Mouse (Mus musculus) limb, embryonic 10.5 days (tissue): ENCODE results near the gene Rbbp8nl. TPM values are rescaled to one million over a fixed set of nuclear protein-coding genes. Genes with fewer than 3 reads are reported as not detected.

Experiments
- DNase-seq: peaks from one replicate; pipeline ENCODE4 v3.0.0-alpha.2; 2017; ENCODE audit warnings: low spot score
- H3K27ac ChIP-seq: fragments of 300-500 bp; sonication (generic); 2 replicates; pipeline ENCODE4 v1.5.1; 2016; ENCODE audit warnings: mild to moderate bottlenecking
- H3K27me3 ChIP-seq: fragments of 300-500 bp; sonication (generic); 2 replicates; pipeline ENCODE4 v1.6.1; 2016; ENCODE audit warnings: low read depth, mild to moderate bottlenecking; ENCODE audit not compliant: poor library complexity, severe bottlenecking
- H3K36me3 ChIP-seq: fragments of 300-500 bp; sonication (generic); 2 replicates; pipeline ENCODE4 v1.6.1; 2016; ENCODE audit warnings: mild to moderate bottlenecking, moderate library complexity
- H3K4me1 ChIP-seq: fragments of 300-500 bp; sonication (generic); 2 replicates; pipeline ENCODE4 v1.6.1; 2016
- H3K4me3 ChIP-seq: fragments of 300-500 bp; sonication (generic); 2 replicates; pipeline ENCODE4 v1.5.1; 2016; ENCODE audit warnings: mild to moderate bottlenecking, moderate library complexity
- H3K9me3 ChIP-seq: fragments of 300-500 bp; sonication (generic); replicated peaks from 2 replicates; pipeline ENCODE4 v1.6.1; 2016; ENCODE audit warnings: mild to moderate bottlenecking
- WGBS: fragments of 180-500 bp; shearing (Covaris S2); methylation state at CpG from one replicate; pipeline ENCODE4 v1.1.7; 2016; 5-methylcytosine and 5-hydroxymethylcytosine counted together
- microRNA-seq: library from miRNA; unstranded; fragments of <30 nt; microRNA quantifications from one replicate; pipeline ENCODE4, GENCODE M21; 2017
- polyA plus RNA-seq: library from polyadenylated mRNA; unstranded; fragments of >200 nt; fragmentation: Nextera tagmentation; extraction: Ambion mirVana; gene quantifications from 2 replicates; pipeline ENCODE4 v1.2.1, GENCODE M21; 2016

The Rbbp8nl gene
- polyA plus RNA-seq, 1 experiment from 2014 or later = 0.78 TPM

- Histone ChIP-seq H3K27ac (no peak overlapping the region), H3K27me3 (peaks cover 18% of the 10 kb centered on the region), H3K36me3 (no peaks in the 10 kb centered on the region), H3K4me3 (no peak overlapping the region), H3K4me1 (peaks cover 60% of the 10 kb centered on the region), H3K9me3 (no peaks in the 10 kb centered on the region)
- DNase-seq = no peak
- 59% methylated on average over 4 of the region's 4 CpGs for WGBS
Measured at GRCm38 (mm10) chr2:180230482-180230881, 59.2 kb downstream of the Rbbp8nl start.

GRCm38 (mm10) chr2:180229129-180229528 lies 60.5 kb downstream of the Rbbp8nl start:
- no peaks in the 10 kb centered on the region for H3K9me3 ChIP-seq
- H3K4me1 ChIP-seq = peaks cover 60% of the 10 kb centered on the region
- 69% methylated on average over 3 of the region's 3 CpGs for WGBS
- H3K36me3 ChIP-seq = no peaks in the 10 kb centered on the region
- no peak overlapping the region for H3K4me3 ChIP-seq
- peaks cover 31% of the 10 kb centered on the region for H3K27me3 ChIP-seq
- no peak for DNase-seq
- no peak overlapping the region for H3K27ac ChIP-seq

GRCm38 (mm10) chr2:180228592-180228991 lies 61.1 kb downstream of the Rbbp8nl start:
- 51% methylated on average over 7 of the region's 7 CpGs for WGBS
- Histone ChIP-seq H3K4me3 (no peak overlapping the region), H3K27ac (peak overlapping the region; percentile 71; the same call in 1 of the 2 replicates), H3K36me3 (no peaks in the 10 kb centered on the region), H3K4me1 (peaks cover 60% of the 10 kb centered on the region), H3K27me3 (peaks cover 37% of the 10 kb centered on the region), H3K9me3 (no peaks in the 10 kb centered on the region)
- DNase-seq = no peak

GRCm38 (mm10) chr2:180228060-180228458 lies 61.6 kb downstream of the Rbbp8nl start:
- no peaks in the 10 kb centered on the region for H3K9me3 ChIP-seq
- no peaks in the 10 kb centered on the region for H3K36me3 ChIP-seq
- peaks cover 42% of the 10 kb centered on the region for H3K27me3 ChIP-seq
- peaks cover 65% of the 10 kb centered on the region for H3K4me1 ChIP-seq
- H3K27ac ChIP-seq = peak overlapping the region; percentile 71
- 53% methylated on average over 6 of the region's 6 CpGs for WGBS
- peak overlapping the region; percentile 41; the same call in 1 of the 2 replicates for H3K4me3 ChIP-seq
- no peak for DNase-seq

Small RNA genes within 50 kb of the gene (microRNA-seq; reads per million reads assigned to microRNA genes)
- 1.2 reads per million for gene Mir3091

Other genes starting within 250 kb of the Rbbp8nl start
- gene Psma7, start 247.4 kb downstream of the Rbbp8nl start, polyA plus RNA-seq = 868 and 947 TPM in 2 replicates
- gene Ss18l1, start 247.4 kb downstream of the Rbbp8nl start, polyA plus RNA-seq = 5.8 and 7.4 TPM in 2 replicates
- 32.1 and 33.1 TPM in 2 replicates for gene Mtg2, start 219.3 kb downstream of the Rbbp8nl start, polyA plus RNA-seq
- gene Hrh3, start 185.4 kb downstream of the Rbbp8nl start, polyA plus RNA-seq = not detected in 2 replicates
- gene Osbpl2, start 170.6 kb downstream of the Rbbp8nl start, polyA plus RNA-seq = 18.5 and 25.6 TPM in 2 replicates
- gene Adrm1, start 118.4 kb downstream of the Rbbp8nl start, polyA plus RNA-seq = 264 and 295 TPM in 2 replicates
- 18.1 and 18.2 TPM in 2 replicates for gene Lama5, start 64.0 kb downstream of the Rbbp8nl start, polyA plus RNA-seq
- 530 and 637 TPM in 2 replicates for gene Rps21, start 32.5 kb downstream of the Rbbp8nl start, polyA plus RNA-seq
- 14.6 and 16.4 TPM in 2 replicates for gene Cables2, start 16.4 kb downstream of the Rbbp8nl start, polyA plus RNA-seq
- 0.83 and 2.8 TPM in 2 replicates for gene Gata5, start 44.8 kb upstream of the Rbbp8nl start, polyA plus RNA-seq
- 0.41 and 1.8 TPM in 2 replicates for gene Slco4a1, start 166.4 kb upstream of the Rbbp8nl start, polyA plus RNA-seq
- 0.11 and 0.28 TPM in 2 replicates for gene Ntsr1, start 210.1 kb upstream of the Rbbp8nl start, polyA plus RNA-seq